Mouse (Mus musculus) embryo, embryonic 11 days (tissue): ENCODE results near the gene Nxph3.
"Not testable (repeated sequence)": the region's sequence is repeated elsewhere in the genome, so short reads cannot be mapped to it uniquely, and the experiment has no call there.

Experiments used
- DNase-seq: peaks from one replicate; pipeline ENCODE4 v3.0.0-alpha.2; 2015

Nxph3 gene

DNA sequence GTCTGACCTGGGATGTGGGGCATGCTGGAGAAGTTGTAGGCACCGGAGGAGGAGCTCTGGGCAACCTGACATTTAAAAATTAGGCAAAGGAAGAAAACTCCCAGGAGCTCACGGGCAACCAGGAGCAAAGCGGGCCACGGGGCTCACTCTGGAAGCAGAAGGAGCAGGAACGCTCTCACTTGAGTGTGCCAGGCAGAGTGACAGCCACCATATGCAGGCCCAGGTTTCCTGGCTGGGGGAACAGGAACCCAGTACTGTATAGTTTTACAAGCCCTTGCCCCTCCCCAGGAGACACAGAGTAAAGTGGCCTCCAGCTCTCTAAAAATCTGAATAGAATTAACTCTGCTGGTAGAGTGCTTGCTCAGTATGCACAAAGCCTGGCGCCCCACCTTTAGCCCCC, 2.8 kb upstream of the Nxph3 start:
- no peak for DNase-seq

GRCm38 (mm10) chr11:95516491-95516911, 2.1 kb upstream of the Nxph3 start:
- DNase-seq: peak; percentile 72

GRCm38 (mm10) chr11:95515376-95516323, 1.3 kb upstream of the Nxph3 start:
- no peak for DNase-seq

DNA sequence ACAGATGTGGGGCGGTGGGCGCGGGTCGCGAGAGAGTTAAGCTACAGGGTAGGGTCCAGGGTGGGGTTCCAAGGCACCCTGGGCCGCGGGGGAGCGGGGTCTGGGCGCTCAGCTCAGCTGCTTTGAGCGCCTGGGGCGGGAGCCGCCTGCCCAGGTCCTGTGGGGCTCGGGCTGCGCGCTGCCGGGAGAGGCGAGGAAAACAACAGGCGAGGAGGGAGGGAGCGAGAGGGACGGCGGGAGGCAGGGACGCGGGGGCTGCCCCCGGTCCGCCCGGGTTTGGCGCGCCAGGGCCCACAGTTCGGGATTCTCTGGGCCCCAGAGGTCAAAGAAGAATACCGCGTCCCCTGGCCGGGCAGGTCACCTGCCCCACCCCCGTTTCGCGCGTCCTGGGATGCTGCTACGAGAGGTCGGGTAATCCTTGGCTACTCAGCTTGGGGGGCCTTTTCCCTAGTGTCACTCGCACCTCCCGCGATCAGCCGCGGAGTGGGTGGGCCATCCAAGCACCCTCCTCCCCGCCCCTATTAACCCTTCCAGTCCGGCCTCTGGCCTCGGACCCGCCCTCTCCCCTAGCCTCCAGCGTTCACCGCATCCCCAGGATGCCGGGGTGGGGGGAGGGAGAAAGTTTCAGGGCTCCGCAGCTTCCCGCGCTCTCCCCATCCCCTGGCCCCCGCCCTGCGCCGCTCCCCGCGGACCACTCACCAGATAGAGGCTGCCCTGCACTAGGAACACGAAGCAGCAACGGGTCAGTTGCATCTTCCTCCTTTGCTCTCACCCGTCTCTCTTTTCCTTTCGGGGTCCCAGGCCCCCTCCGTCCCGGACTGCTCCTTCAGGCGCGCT, 691 bp downstream of the Nxph3 start:
- DNase-seq: peak; percentile 41

- DNase-seq: no peak
These were observed 2.0 kb downstream of the Nxph3 start for GRCm38 (mm10) chr11:95512383-95512782.

DNA sequence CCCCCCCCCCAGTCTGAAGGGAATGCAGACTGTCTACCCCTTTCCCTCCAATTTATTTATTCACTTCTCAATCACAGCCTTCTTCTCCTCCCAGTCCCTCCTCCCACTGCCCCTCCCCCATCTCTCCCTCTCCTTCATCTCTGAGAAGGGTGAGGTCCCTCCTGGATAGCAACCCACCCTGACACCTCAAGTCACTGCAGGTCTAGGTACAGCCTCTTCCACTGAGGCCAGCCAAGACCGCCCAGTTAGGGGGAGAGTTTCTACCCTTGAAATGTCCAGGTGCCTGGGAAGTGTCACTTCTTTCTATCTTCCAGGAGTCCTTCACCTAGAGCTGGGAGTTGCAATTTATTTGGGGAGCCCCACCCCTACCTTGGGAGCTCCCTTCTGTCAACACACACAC, 2.5 kb downstream of the Nxph3 start:
- DNase-seq: no peak

- no peak for DNase-seq
These were observed 3.7 kb downstream of the Nxph3 start for GRCm38 (mm10) chr11:95510631-95511030.

- DNase-seq: peak; percentile 22
These were observed 5.1 kb downstream of the Nxph3 start for GRCm38 (mm10) chr11:95509126-95509717.

GRCm38 (mm10) chr11:95508211-95508926, 6.0 kb downstream of the Nxph3 start:
- no peak for DNase-seq

GRCm38 (mm10) chr11:95507785-95508184, 6.6 kb downstream of the Nxph3 start:
- DNase-seq: no peak

DNA sequence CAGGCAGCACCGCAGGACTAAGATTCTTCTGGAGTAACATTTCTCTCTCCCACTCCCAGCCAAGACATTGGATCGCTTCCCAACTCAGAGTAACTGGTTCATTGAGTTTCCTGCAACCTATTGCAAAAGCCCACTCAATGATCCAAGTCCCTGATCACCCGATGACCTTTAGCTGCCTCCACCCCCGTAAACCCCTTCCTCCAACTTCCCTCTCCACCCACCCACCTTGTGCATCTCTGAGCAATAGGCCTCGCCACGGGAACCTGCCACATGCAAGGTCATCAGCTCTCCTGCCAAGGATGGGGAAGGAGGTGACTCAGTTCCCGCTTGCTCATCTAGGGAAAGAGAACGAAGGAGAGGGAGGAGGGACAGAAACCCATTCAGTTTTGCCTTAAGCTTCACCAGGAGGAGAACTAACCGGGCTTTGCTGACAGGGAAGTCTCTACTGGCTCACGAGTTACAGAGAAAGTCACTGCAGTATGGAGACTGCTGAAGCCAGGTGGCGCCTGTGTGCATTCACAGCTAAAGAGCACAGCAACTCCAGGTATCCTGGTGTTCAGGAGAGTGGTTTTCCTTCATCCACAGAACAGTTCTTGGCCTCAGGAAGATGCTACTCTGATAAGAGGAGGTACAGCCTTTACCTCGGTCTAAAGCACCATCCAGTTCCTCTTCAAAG, 7.2 kb downstream of the Nxph3 start:
- peak; percentile 30 for DNase-seq

DNA sequence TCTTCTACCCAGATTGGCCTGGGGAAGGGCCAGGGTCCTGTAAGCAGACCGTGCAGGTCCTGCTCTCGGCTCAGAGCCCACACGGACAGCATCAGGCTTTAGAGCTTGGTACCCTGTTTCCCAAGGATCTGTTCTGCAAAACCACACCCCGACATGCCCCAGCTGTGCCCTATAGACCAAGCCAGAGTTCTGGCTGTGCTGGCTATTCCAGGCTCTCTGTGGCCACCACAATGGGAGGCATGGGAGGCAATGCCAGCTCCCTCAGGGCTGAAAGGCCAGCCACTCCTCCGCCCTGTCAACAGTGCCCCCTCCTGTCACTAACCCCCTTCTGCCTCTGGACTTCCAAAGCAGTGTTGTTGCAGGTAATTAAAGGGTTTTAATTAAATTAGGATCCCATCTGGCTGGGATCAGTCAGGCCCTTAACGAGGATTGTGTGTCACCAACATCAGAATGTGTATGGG, 10.1 kb downstream of the Nxph3 start:
- no peak for DNase-seq

DNA sequence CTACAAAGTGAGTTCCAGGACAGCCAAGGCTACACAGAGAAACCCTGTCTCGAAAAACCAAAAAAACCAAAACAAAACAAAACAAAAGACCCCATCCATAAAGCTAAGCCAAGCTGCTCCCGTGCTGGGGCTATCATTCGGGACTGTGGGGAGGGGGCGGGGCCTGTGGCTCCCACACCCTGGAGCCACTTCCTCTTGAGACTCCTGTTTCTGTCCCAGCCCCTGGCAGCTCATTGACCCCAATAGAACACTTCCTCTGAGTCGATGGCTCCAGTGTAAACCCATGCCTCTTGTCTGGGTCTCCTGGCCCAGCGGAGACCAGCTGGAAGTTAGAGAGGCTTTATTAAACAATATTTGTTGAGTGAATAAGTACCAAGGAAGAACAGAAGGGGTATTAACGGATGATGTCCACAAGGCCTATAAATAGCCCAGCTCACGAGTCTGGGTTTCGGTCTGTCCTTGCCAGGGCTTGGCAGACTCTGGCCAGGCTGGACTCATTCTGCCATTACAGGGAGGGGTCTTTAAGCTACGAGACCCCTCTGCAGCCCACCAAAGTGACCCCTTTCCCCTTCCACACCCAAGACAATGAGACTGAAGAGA, 10.7 kb downstream of the Nxph3 start:
- DNase-seq: no peak

DNA sequence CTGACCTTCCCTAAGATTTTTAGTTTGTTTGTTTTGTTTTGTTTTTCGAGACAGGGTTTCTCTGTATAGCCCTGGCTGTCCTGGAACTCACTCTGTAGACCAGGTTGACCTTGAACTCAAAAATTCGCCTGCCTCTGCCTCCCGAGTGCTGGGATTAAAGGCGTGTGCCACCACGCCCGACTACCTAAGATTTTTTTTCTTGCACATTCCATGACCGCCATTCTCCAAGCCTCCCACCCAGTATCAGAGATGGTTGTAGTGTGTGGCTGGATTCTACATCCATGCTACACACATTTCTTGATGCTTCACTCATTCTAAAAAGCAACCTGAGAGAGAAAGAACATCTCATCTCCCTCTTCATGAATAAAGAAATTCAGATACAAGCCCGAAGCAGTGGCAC, 12.5 kb downstream of the Nxph3 start:
- DNase-seq: not testable (repeated sequence)

DNA sequence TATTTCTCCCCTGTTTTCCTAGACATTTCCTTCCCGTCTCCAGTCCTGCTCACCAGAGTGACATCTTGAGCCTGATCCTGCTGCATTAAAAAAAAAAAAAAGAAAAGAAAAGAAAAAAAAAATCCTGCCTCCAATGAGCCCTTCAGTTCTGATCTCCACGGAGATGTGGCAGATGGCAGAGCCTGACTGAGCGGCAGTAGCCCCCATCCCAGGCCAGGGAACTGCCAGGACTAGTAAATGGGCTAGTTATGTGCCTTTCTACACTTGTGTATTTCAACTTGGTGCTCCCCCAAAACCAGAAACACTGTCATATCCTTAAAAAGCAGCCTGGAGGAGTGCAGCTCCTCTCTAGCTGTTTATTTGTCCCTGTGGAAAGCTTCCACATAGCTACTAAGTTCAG, 13.5 kb downstream of the Nxph3 start:
- no peak for DNase-seq

DNA sequence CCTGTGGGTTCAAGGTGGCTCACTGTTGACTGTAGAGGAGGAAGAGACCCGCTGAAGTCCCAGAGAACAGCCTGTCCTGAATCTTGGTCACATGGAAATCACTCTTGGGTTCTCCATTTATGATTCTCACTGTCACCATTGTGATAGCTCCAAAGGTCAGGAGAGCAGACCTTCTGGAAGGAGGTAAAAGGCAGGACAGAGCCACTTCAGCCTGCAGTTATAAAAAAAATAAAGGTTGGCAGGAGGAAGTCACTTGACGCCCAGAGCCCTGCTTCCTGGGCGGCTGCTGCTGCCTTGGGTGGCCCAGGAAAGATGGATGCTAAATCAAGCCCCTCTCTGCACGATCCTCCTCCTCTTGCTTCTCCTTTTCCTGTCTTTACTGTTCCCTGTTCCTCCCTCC, 14.0 kb downstream of the Nxph3 start:
- no peak for DNase-seq

DNA sequence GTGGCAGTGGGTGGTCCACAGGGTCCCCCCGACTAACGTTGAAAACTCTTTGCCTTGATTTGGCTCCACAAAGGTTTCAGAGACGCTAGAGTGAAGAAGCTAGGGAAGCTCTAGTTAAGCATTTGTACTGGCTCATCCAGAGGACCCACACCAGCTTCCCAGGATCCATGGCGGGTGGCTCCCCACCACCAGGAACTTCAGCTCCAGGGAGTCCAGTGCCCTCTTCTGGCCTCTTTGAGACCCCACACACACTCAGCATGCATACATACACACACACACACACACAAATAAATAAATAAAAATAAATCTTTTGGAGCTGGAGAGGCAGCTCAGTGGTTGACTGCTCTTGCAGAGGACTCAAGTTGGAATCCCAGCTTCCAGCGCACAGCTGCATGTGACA, 16.4 kb downstream of the Nxph3 start:
- DNase-seq: no peak

GRCm38 (mm10) chr11:95495883-95496282, 18.5 kb downstream of the Nxph3 start:
- DNase-seq: no peak

DNA sequence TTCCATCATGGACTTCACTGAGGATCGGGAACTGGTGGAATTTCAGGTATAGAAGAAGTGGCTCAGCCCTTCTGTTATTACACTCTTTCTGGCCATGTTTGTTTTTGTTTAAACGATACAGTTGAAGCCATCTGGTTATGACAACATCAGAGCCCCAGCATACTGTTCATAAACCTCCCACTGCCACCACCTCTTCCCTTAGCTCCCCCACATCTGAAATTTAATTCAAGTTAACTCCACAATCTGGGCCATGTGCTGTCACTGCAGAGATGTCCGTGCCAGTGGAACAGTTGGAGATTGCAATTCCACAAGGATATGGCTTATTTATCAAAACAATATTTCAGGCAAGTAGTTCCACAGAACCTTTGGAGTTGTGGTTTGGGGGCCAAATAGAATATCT, 20.0 kb downstream of the Nxph3 start:
- DNase-seq: no peak

- DNase-seq: no peak
These were observed 20.4 kb downstream of the Nxph3 start for GRCm38 (mm10) chr11:95493950-95494349.

DNA sequence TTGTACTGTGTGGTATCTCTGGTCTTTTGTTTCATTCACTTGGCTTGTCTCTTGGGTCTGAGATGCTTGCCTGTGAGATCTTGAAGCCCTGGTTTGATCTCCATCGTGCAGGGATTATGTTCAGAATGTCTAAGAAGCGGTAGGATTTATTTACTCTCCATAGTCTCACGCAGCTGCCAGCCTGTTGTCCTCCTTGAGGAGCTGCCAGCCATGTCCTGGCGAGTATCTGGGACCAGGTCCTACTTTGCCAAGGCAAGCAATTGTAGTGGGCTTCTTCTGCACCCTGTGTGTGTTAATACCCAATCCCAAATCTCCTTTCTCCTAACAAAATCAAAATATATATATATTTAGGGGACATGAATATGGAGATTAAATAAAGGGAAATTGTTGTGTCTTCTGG, 21.4 kb downstream of the Nxph3 start:
- no peak for DNase-seq

DNA sequence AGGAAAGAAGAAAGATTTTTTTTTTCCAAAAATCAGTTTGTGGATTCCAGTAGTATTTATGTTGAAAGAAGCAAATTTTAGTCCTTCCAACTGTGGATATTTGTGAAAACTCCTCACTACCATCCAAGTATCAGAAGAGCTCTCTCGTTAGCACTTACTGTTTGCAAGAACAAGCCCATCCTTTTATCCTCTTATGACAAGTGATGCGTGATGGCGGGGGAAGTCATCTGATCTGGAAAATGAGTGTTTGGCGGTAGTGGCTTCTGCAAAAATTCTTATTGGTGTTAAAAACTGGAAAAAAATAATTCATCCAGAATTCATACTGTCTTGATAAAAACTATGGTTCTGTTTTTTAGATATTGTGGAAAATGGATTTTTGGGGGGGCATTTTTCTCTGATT, 22.1 kb downstream of the Nxph3 start:
- DNase-seq: no peak
